Mouse (Mus musculus): ENCODE measurements around the gene Cenpu.

Gene Cenpu

GRCm38 (mm10) chr8:46551615-46552440 lies at the start of gene Cenpu:
Gene Cenpu (plus strand): TSS chr8:46552028.
- DNase-seq (ENCODE audit: low read depth, low spot score): peak; percentile 99

DNA sequence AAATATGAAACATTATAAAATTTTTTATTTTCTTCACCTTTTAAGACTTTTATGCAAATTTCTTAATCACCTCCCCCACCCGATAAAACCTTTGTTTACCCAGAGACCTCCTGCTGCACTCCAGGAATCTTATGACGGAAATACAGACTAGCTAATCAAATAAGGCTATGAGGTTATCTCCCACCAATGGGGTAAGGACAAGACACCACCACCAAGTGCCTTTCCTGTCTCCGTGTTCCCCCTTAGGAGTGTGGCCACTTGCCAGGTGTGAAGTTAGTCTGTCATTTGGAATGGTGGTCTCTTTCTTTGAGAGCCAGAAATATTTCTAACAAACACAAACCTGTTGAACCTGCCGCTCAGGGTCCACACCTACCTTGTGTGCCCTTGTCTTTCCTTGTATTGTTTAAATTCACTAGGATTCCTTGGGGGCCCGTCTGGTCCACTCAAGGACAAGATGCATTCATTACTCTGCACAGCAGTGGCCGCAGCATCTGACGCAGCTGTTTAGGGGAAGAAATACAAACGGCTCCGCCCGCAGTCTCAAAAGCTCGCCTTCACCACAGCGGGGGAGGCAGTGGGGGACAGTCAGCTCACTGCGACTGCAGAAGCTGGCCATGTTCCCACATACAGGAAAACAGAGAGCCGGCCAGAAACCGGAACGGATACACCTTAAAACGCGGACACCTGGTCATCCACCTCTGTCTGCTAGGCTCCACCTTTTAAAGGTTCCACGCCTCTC lies 49.3 kb upstream of the Cenpu start:
- DNase-seq (ENCODE audit: low read depth, low spot score): no peak

DNA sequence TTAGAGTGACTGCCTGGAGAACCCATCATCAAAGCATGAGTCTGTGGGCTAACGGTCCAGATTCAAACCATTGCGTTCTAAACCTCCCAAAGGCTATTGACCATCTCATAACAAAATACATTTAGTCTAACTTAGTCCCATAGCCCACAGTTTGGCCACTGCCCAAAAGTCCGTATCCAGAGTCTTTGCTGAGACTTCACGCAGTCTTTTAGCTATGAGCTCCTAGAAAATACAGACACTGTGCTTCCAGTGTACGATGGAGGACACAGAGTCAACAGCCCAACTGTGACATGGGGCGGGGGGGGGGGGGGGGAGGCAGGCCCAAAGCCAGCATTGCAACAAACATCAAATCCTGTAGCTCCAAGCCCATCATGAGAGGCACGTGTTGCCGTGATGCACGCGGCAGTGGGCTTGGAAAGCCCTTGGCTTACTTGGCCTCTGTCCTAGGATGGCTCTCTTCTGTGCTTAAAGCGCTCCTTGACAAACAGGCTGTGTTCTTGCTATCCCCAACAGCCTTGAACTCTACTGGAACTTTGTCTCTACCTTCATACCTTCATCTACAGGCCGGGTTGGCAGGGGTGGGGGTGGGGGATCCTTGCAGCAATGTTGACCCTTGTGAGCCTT lies 48.6 kb upstream of the Cenpu start:
- DNase-seq (ENCODE audit: low read depth, low spot score): no peak

DNA sequence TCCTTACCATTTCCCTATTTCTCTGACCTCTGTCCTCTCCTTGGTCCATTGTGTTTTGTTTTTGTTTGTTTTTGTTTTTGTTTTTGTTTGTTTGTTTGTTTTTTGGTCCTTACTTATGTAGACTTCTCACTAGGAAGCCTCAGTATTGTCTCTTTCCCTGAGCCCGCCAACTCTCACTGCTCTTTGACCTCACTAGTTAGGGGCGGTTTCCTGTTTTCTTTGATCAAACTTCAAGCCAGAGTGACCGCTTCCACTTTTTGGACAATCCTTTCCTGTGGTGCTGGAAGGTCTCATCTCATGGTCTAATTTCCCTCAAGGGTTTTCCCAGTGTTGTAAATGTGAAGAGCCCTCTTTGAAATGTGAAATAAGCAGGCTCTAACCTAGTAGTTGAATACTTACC lies 47.6 kb upstream of the Cenpu start:
- DNase-seq (ENCODE audit: low read depth, low spot score): no peak

- DNase-seq (ENCODE audit: low read depth, low spot score): no peak
Observed at GRCm38 (mm10) chr8:46508488-46509395, 43.1 kb upstream of the Cenpu start.

GRCm38 (mm10) chr8:46509474-46509873 lies 42.4 kb upstream of the Cenpu start:
- no peak for DNase-seq (ENCODE audit: low read depth, low spot score)

DNA sequence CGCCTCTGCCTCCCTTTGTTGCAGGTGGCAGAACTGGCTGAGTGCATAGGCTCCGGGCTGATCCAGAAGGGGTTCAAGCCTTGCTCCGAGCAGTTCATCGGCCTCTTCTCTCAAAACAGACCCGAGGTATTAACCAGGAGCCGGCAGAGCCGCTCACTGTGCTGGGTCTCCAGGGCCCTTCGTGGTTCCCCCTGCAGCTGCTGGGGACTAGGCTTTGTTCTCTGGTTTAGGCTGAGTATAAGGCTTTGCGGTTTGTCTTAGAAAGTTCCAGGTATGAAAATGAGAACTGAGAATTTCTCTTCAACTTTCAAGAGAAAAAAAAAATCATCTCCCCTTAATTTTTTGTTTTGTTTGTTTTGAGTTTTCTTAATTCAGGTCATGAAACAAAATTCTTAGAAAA lies 40.5 kb upstream of the Cenpu start:
- DNase-seq (ENCODE audit: low read depth, low spot score): no peak

- no peak for DNase-seq (ENCODE audit: low read depth, low spot score)
Observed at GRCm38 (mm10) chr8:46512538-46512937, 39.3 kb upstream of the Cenpu start.

DNA sequence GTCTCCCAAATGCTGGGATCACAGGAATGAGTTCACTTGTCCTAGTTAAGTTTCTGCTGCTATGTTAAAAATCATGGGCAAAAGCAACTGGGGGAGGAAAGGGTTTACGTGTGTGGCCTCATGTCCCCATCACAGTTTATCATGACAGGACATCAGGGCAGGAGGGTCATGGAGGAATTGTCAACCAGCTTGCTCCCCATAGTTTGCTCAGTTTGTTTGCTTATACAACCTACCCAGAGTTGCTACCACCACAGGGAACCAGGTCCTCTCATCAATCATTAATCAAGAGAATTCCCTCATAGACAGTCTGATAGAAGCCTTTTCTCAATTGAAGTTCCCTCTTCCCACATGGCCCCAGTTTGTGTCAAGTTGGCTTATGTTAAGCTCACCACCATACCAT lies 37.8 kb upstream of the Cenpu start:
- no peak for DNase-seq (ENCODE audit: low read depth, low spot score)

- no peak for DNase-seq (ENCODE audit: low read depth, low spot score)
Observed at GRCm38 (mm10) chr8:46520667-46521066, 31.2 kb upstream of the Cenpu start.

DNA sequence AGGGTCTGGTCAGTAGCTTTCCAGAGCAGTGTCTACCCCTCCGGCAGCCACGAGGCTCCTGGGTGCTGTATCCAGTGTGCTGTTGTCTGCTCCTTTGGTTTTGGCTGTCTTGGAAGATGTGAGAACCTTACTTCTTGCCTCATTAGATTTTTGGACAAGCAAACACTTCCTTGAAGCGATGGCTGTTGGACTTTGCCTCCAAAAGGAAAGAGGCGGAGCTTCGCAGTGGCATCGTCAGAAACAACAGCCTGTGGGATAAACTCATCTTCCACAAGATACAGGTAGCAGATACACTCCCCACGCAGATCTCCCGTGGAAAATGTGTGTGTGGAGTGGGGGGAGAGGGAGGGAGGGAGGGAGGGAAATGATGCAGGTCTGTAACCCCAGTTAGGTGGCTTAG lies 25.7 kb upstream of the Cenpu start:
- DNase-seq (ENCODE audit: low read depth, low spot score): no peak

GRCm38 (mm10) chr8:46526821-46527220 lies 25.0 kb upstream of the Cenpu start:
- DNase-seq (ENCODE audit: low read depth, low spot score): no peak

GRCm38 (mm10) chr8:46529508-46529907 lies 22.3 kb upstream of the Cenpu start:
- no peak for DNase-seq (ENCODE audit: low read depth, low spot score)

GRCm38 (mm10) chr8:46530541-46530940 lies 21.3 kb upstream of the Cenpu start:
- no peak for DNase-seq (ENCODE audit: low read depth, low spot score)

DNA sequence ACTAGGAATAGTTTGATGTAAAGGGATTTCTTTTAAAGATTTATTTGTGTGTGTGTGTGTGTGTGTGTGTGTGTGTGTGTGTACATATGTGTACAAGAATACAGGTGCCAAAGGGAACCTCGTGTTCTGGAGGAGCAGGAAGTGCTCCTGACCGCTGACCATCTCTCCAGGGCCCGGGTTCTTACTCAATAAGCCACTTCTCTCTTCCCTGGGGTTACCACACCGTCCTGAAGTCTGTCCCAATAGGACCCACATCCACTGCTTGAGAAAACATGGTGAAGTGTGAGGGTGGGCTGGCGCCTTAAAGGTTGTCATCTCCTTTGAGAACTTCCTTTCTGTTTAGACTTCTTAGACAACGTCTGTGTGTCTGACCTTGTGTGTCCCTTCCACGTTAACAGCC lies 17.9 kb upstream of the Cenpu start:
- no peak for DNase-seq (ENCODE audit: low read depth, low spot score)

DNA sequence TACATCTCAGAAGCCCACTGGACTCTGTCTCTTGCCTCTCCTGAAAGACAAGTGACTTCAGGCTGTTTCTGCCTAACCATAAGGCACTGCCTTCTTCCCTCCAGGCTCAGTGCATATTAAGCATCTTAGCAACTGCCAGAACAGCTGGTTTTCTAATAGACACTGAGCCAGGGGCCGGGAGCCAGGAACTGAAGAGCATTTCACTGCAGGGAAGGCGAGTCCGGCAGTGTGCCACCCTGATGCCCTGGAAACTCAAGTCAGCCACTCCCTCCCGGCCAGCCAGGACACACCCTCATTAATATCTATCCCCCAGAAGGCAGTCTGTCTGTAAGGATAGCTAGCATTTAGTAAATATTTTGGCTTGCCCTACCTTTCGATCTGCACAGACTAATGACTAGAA lies 12.1 kb upstream of the Cenpu start:
- DNase-seq (ENCODE audit: low read depth, low spot score): no peak

- DNase-seq (ENCODE audit: low read depth, low spot score): no peak
Observed at GRCm38 (mm10) chr8:46543191-46543590, 8.6 kb upstream of the Cenpu start.

DNA sequence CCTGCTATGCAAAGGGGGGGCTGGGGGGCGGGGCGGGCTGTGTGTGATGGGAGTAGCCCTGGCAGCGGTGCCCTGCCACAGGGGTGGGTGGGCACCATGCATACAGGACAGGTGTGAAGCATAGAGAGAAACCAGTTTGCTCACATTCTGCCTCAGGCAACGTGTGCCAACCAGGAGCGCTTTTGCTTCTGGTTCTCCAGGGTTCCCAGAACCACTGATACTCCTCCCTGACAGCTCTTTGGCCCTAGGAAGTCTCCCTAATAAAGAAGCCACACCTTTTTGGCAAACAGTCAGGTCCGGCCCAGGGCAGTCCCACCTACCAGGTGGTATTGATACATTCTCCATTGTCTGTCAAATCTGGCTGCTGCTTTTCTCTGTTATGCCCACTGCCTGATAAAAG lies 8.2 kb upstream of the Cenpu start:
- DNase-seq (ENCODE audit: low read depth, low spot score): no peak

GRCm38 (mm10) chr8:46545854-46546253 lies 6.0 kb upstream of the Cenpu start:
- no peak for DNase-seq (ENCODE audit: low read depth, low spot score)

DNA sequence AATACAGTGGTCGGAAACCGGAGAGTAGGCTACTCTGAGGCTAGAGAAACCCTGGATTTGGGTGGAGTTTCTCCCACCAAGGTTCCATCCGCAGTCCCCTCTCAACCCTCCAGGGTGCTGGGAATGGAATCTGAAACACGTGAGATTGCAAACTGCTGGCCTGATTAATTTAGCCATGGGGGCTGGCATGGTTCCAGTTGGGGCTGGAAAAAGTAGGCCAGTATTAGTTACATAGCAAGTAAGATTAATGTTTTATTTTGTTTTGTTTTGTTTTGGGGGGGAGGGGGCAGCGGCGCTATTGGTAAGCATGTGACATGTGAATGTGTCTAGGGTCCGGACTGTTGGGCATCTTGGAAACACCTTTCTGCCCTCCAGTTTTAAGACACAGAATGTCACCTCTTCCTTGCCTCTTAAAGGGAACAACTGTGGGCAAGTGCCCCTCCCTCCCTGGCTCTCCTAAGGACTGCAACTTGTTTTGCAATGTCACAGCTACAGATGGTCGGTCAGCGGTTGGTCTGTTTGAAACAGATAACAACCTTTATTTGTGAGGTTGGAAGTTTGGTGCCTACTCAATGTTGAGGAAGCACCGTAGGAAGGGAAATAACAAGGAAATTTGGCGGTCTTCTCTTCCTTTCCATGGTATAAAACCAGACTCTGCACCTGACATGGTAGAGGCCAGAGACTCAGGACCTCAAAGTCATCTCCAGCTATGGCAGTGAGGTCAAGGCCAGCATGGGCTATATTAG lies 5.2 kb upstream of the Cenpu start:
- no peak for DNase-seq (ENCODE audit: low read depth, low spot score)

DNA sequence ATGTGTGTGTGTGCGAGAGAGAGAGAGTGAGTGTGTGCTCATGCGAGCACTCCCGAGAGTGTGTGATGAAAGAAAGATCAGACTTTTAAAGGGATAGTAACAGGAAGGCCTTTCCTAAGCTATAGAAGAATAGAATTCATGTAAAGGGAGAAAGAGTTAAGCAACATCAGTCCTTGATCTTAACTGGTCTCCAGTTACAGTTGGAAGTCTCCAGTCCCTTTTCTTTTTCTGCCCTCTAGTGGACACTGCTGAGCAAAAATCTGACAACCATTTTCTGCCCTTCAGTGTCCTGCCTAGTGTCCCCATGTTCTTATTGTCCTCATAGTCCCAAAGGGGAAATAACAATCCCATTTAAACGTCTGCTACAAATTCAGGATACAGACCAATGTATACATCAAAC lies 4.6 kb upstream of the Cenpu start:
- peak; percentile 76 for DNase-seq (ENCODE audit: low read depth, low spot score)
